Mouse (Mus musculus) midbrain, postnatal 0 days (tissue): Measurements from ENCODE around the gene Frg2f1. TPM values are rescaled to one million over a fixed set of nuclear protein-coding genes. Genes with fewer than 3 reads are reported as not detected.

ENCODE experiments used
- ATAC-seq: fragments of 200-750 bp; cut with Nextera tagmentation; 2 replicates; pipeline ENCODE4 v1.8.0; 2017; ENCODE audit warnings: moderate number of reproducible peaks, mild to moderate bottlenecking, moderate TSS enrichment, moderate library complexity; ENCODE audit not compliant: low FRiP score
- DNase-seq: peaks from one replicate; pipeline ENCODE4 v3.0.0-alpha.2; 2015; ENCODE audit warnings: low spot score
- H3K27ac ChIP-seq: fragments of 300-500 bp; sonication (generic); 2 replicates; pipeline ENCODE4 v1.5.1; 2014; ENCODE audit warnings: low read depth, mild to moderate bottlenecking, low read length, mixed read lengths
- H3K27me3 ChIP-seq: fragments of 300-500 bp; sonication (generic); 2 replicates; pipeline ENCODE4 v1.6.1; 2014; ENCODE audit warnings: low read length, control low read depth, mixed read lengths; ENCODE audit not compliant: insufficient read depth
- H3K36me3 ChIP-seq: fragments of 300-500 bp; sonication (generic); 2 replicates; pipeline ENCODE4 v1.6.1; 2014; ENCODE audit warnings: low read length, control low read depth, mixed read lengths; ENCODE audit not compliant: insufficient read depth
- H3K4me1 ChIP-seq: fragments of 300-500 bp; sonication (generic); 2 replicates; pipeline ENCODE4 v1.6.1; 2014; ENCODE audit warnings: mild to moderate bottlenecking, control low read depth, antibody characterized with exemption, low read length, mixed read lengths; ENCODE audit not compliant: insufficient read depth
- H3K4me2 ChIP-seq: fragments of 300-500 bp; sonication (generic); 2 replicates; pipeline ENCODE4 v1.6.1; 2014; ENCODE audit warnings: low read depth, mild to moderate bottlenecking, low read length, mixed read lengths; ENCODE audit not compliant: poor library complexity, severe bottlenecking
- H3K4me3 ChIP-seq: fragments of 300-500 bp; sonication (generic); 2 replicates; pipeline ENCODE4 v1.5.1; 2014; ENCODE audit warnings: low read depth, mild to moderate bottlenecking, low read length, moderate library complexity
- H3K9ac ChIP-seq: fragments of 300-500 bp; sonication (generic); replicated peaks from 2 replicates; pipeline ENCODE4 v1.6.1; 2014; ENCODE audit warnings: mild to moderate bottlenecking, low read length, moderate library complexity, mixed read lengths; ENCODE audit not compliant: poor library complexity, severe bottlenecking
- H3K9me3 ChIP-seq: fragments of 300-500 bp; sonication (generic); 2 replicates; pipeline ENCODE4 v1.6.1; 2016; ENCODE audit warnings: low read length, control low read depth
- CTCF ChIP-seq: IDR thresholded peaks from 2 replicates; pipeline ENCODE4 v1.5.1; 2016; ENCODE audit warnings: antibody characterized with exemption, mild to moderate bottlenecking
- WGBS: fragments of 180-500 bp; shearing (Covaris S2); extraction: QIAGEN DNeasy Blood & Tissue Kit; methylation state at CpG from one replicate; pipeline ENCODE4 v1.1.7; 2014; 5-methylcytosine and 5-hydroxymethylcytosine counted together
- polyA plus RNA-seq: library from polyadenylated mRNA; unstranded; fragments of >200 nt; fragmentation: Nextera tagmentation; extraction: Ambion mirVana; gene quantifications from 2 replicates; pipeline ENCODE4 v1.2.1, GENCODE M21; 2015
- total RNA-seq: library from RNA; depleted of rRNA; stranded (reverse); fragments of >200 nt; gene quantifications from 2 replicates; pipeline ENCODE4 v1.2.3, GENCODE M21; 2014

Frg2f1 gene
- total and polyA plus RNA-seq, 2 experiments from 2014 or later = 16.1 to 27.4 TPM

GRCm38 (mm10) chr4:119512731-119513141 is 26.6 kb downstream of the Frg2f1 start:
- H3K4me3 ChIP-seq = no peak overlapping the region
- DNase-seq (no peak), ATAC-seq (no peak)
- H3K9ac ChIP-seq = no peak overlapping the region
- no peak overlapping the region for H3K4me2 ChIP-seq
- H3K36me3 ChIP-seq = no peaks in the 10 kb centered on the region
- no peak overlapping the region for H3K27ac ChIP-seq
- no peaks in the 10 kb centered on the region for H3K27me3 ChIP-seq
- no peaks in the 10 kb centered on the region for H3K9me3 ChIP-seq
- no peaks in the 10 kb centered on the region for H3K4me1 ChIP-seq
- TF ChIP-seq CTCF = no peak
- 68% methylated on average over 3 of the region's 3 CpGs for WGBS

DNA sequence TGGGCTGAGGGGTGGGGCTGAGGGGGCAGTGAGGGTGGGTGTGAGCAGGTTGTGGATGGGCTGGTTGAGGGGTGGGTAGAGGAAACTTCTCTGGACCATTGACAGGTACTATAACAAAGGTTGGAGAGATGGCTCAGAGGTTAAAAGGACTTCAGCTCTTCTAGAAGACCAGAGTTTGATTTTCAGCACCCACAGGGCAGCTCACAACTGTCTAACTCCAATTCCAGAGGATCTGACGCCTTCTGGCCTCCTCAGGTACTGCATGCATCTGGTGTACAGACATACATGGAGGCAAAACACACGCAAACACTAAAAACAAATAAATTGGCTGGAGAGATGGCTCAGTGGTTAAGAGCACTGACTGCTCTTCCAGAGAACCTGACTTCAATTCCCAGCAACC is 27.7 kb downstream of the Frg2f1 start:
- DNase-seq (no peak), ATAC-seq (no peak)
- H3K4me2 ChIP-seq = no peak overlapping the region
- H3K9ac ChIP-seq = no peak overlapping the region
- no peaks in the 10 kb centered on the region for H3K36me3 ChIP-seq
- H3K9me3 ChIP-seq = no peaks in the 10 kb centered on the region
- H3K4me1 ChIP-seq = no peaks in the 10 kb centered on the region
- TF ChIP-seq CTCF = no peak
- 63% methylated on average over 2 of the region's 2 CpGs for WGBS
- H3K4me3 ChIP-seq = no peak overlapping the region
- no peaks in the 10 kb centered on the region for H3K27me3 ChIP-seq
- H3K27ac ChIP-seq = no peak overlapping the region

DNA sequence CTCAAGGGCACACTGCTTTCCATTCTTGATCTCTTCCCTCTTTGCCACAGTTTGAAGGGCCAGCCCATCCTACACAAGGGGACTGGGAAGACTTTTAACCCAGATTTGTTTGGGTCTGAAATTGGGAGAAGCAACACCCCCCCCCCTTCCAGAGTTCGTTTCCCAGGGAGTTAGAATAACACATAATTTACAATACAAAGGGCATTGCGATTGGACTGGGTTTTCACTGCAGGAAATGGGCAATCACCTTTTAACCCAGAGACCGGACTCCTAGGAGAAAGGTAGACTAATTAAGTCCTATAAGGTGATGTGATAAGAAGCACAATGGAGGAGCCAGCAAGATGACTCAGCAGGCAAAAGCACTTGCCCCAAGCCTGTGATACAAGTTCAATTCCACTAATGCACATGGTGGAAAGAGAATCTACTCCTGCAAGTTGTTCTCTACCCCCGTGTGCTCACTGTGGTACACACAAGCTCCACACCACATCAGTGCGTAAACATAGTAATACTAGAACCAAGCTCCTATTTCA is 40.9 kb downstream of the Frg2f1 start:
- WGBS = 73% methylated on average over 5 of the region's 5 CpGs
- ATAC-seq = no peak

DNA sequence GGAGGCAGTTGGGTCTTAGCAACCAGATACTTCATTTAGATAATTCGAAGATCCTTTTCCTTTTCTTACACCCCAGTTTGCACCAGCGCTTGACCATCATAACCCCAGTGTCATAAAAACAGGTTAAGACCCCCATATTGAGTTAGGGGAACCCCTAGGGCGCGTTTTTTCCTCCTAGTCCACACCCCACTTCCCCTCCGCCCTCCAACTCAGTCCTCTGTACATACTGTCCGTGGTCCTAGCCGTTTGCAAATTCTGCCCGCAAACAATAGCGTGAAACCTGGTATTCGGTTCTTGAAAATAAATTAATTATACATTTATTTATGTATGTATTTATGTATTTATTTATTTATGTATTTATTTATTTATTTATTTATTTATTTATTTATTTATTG is 46.4 kb downstream of the Frg2f1 start:
- Histone ChIP-seq H3K36me3 (no peaks in the 10 kb centered on the region), H3K4me3 (peak overlapping the region; percentile 60), H3K4me2 (peak overlapping the region; percentile 84), H3K4me1 (peaks cover 3% of the 10 kb centered on the region; the same call in 1 of the 2 replicates), H3K27me3 (no peaks in the 10 kb centered on the region), H3K9me3 (no peaks in the 10 kb centered on the region), H3K27ac (peak overlapping the region; percentile 83), H3K9ac (peak overlapping the region; percentile 71)
- whole genome bisulfite sequencing = 33% methylated on average over 10 of the region's 10 CpGs
- TF ChIP-seq CTCF = no peak
- ATAC-seq = peak; percentile 50; the same call in 1 of the 2 replicates
- no peak for DNase-seq

More for the DNA sequence above, 40.9 kb downstream of the Frg2f1 start:
- H3K4me3 ChIP-seq = no peak overlapping the region
- H3K4me2 ChIP-seq = no peak overlapping the region
- H3K27me3 ChIP-seq = no peaks in the 10 kb centered on the region
- TF ChIP-seq CTCF = no peak
- no peak overlapping the region for H3K27ac ChIP-seq
- H3K36me3 ChIP-seq = no peaks in the 10 kb centered on the region
- H3K9ac ChIP-seq = no peak overlapping the region
- H3K9me3 ChIP-seq = no peaks in the 10 kb centered on the region
- H3K4me1 ChIP-seq = no peaks in the 10 kb centered on the region
- DNase-seq = no peak

- DNase-seq (peak; percentile 70), ATAC-seq (peak; percentile 87)
- Histone ChIP-seq H3K4me1 (peaks cover 3% of the 10 kb centered on the region; the same call in 1 of the 2 replicates), H3K27ac (peak within 1 kb of the TSS; percentile 83), H3K27me3 (no peaks in the 10 kb centered on the region), H3K36me3 (no peaks in the 10 kb centered on the region), H3K9ac (peak within 1 kb of the TSS; percentile 71), H3K4me3 (peak within 1 kb of the TSS; percentile 60), H3K9me3 (no peaks in the 10 kb centered on the region), H3K4me2 (peak within 1 kb of the TSS; percentile 84)
- WGBS = under 1% methylated on average over 62 of the region's 77 CpGs
- TF ChIP-seq CTCF = no peak
Observed at GRCm38 (mm10) chr4:119492291-119492932, 46.9 kb downstream of the Frg2f1 start, which contains the start of gene Rimkla. Gene Rimkla, minus strand, starts transcription at chr4:119492628.

DNA sequence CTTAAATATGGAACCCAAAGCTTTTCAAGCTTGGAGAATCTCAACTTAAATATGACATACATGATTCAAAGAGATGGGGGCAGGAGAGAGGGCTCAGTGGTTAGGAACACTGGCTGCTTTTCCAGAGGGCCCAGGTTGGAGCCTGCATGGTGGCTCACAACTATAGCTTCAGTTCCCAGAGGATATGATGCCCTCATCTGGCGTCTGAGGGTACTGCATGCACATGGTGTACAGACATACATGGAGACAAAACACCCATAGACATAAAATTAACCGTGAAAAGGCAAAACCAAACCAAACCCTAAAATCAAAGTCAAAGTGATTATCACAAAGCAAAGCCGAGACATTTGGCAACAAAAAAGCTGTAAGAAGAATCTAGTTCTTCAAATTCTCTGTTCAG is 48.5 kb downstream of the Frg2f1 start:
- Histone ChIP-seq H3K9ac (no peak overlapping the region), H3K4me2 (no peak overlapping the region), H3K27ac (no peak overlapping the region), H3K4me1 (peaks cover 3% of the 10 kb centered on the region; the same call in 1 of the 2 replicates), H3K27me3 (no peaks in the 10 kb centered on the region), H3K9me3 (no peaks in the 10 kb centered on the region), H3K36me3 (no peaks in the 10 kb centered on the region), H3K4me3 (no peak overlapping the region)
- 85% methylated on average over 3 of the region's 3 CpGs for WGBS
- ATAC-seq (no peak), DNase-seq (peak; percentile 66)
- peak; percentile 72 for TF ChIP-seq CTCF
